Mouse (Mus musculus) neural tube, embryonic 11.5 days (tissue): ENCODE results near the gene Gm10198. TPM values are rescaled to one million over a fixed set of nuclear protein-coding genes. Genes with fewer than 3 reads are reported as not detected.

Source experiments
- ATAC-seq: fragments of 200-750 bp; cut with Nextera tagmentation; 2 replicates; pipeline ENCODE4 v1.8.0; 2017; ENCODE audit warnings: moderate number of reproducible peaks, mild to moderate bottlenecking, moderate TSS enrichment, moderate library complexity; ENCODE audit not compliant: insufficient read depth, low FRiP score, low TSS enrichment
- DNase-seq: peaks from one replicate; pipeline ENCODE4 v3.0.0-alpha.2; 2015; ENCODE audit warnings: low spot score
- H3K27ac ChIP-seq: fragments of 300-500 bp; sonication (generic); 2 replicates; pipeline ENCODE4 v1.5.1; 2014; ENCODE audit warnings: low read depth, mild to moderate bottlenecking, low read length
- H3K27me3 ChIP-seq: fragments of 300-500 bp; sonication (generic); 2 replicates; pipeline ENCODE4 v1.6.1; 2014; ENCODE audit warnings: mild to moderate bottlenecking, low read length, mixed read lengths; ENCODE audit not compliant: control insufficient read depth, insufficient read depth
- H3K36me3 ChIP-seq: fragments of 300-500 bp; sonication (generic); 2 replicates; pipeline ENCODE4 v1.6.1; 2014; ENCODE audit warnings: mild to moderate bottlenecking, low read length, moderate library complexity, mixed read lengths; ENCODE audit not compliant: control insufficient read depth, insufficient read depth
- H3K4me1 ChIP-seq: fragments of 300-500 bp; sonication (generic); 2 replicates; pipeline ENCODE4 v1.6.1; 2014; ENCODE audit warnings: low read length, mixed read lengths; ENCODE audit not compliant: control insufficient read depth, insufficient read depth
- H3K4me2 ChIP-seq: fragments of 300-500 bp; sonication (generic); 2 replicates; pipeline ENCODE4 v1.6.1; 2014; ENCODE audit warnings: low read depth, mild to moderate bottlenecking, moderate library complexity
- H3K4me3 ChIP-seq: fragments of 300-500 bp; sonication (generic); 2 replicates; pipeline ENCODE4 v1.5.1; 2014; ENCODE audit warnings: low read depth, low read length
- H3K9ac ChIP-seq: fragments of 300-500 bp; sonication (generic); 2 replicates; pipeline ENCODE4 v1.6.1; 2014; ENCODE audit warnings: mild to moderate bottlenecking, low read length
- H3K9me3 ChIP-seq: fragments of 300-500 bp; sonication (generic); 2 replicates; pipeline ENCODE4 v1.6.1; 2016; ENCODE audit warnings: low read length; ENCODE audit not compliant: control insufficient read depth
- WGBS: fragments of 180-500 bp; shearing (Covaris S2); extraction: QIAGEN DNeasy Blood & Tissue Kit; methylation state at CpG from one replicate; pipeline ENCODE4 v1.1.7; 2014; 5-methylcytosine and 5-hydroxymethylcytosine counted together
- polyA plus RNA-seq: library from polyadenylated mRNA; unstranded; fragments of >200 nt; fragmentation: Nextera tagmentation; extraction: Ambion mirVana; gene quantifications from 2 replicates; pipeline ENCODE4 v1.2.1, GENCODE M21; 2014

Gm10198 gene
- polyA plus RNA-seq, 1 experiment from 2014 or later = not detected

DNA sequence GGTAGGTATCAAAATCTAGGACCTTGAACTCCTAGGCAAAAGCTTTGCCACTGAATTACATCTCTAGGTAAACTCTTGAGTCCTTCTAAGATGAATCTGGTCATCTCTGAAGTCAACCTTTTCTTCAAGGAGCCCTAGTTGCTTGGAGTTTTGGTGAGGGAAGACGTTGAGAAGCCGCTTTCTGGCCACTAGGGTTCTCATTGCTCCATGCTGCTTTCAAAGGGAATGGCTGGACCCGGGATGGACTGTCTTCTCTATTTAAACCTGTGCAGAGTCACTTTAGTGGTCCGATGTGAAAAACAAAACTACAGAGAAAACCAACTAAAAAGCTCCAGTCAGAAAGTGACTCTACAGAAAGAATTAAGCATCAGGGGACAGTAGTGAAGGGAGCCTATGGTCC lies 18.4 kb upstream of the Gm10198 start:
- DNase-seq = no peak
- WGBS = 58% methylated on average over 4 of the region's 4 CpGs
- Histone ChIP-seq H3K4me2 (no peak overlapping the region), H3K9ac (no peak overlapping the region), H3K36me3 (no peaks in the 10 kb centered on the region), H3K27ac (no peak overlapping the region), H3K9me3 (no peaks in the 10 kb centered on the region), H3K4me3 (no peak overlapping the region), H3K27me3 (no peaks in the 10 kb centered on the region), H3K4me1 (no peaks in the 10 kb centered on the region)
- no peak for ATAC-seq

- no peak for ATAC-seq
- Histone ChIP-seq H3K9ac (no peak overlapping the region), H3K36me3 (no peaks in the 10 kb centered on the region), H3K9me3 (no peaks in the 10 kb centered on the region), H3K4me1 (no peaks in the 10 kb centered on the region), H3K4me3 (no peak overlapping the region), H3K27me3 (no peaks in the 10 kb centered on the region), H3K27ac (no peak overlapping the region), H3K4me2 (no peak overlapping the region)
- DNase-seq = no peak
- 93% methylated on average over 11 of the region's 11 CpGs for WGBS
Observed at GRCm38 (mm10) chr13:111577177-111577576, 15.4 kb upstream of the Gm10198 start.

DNA sequence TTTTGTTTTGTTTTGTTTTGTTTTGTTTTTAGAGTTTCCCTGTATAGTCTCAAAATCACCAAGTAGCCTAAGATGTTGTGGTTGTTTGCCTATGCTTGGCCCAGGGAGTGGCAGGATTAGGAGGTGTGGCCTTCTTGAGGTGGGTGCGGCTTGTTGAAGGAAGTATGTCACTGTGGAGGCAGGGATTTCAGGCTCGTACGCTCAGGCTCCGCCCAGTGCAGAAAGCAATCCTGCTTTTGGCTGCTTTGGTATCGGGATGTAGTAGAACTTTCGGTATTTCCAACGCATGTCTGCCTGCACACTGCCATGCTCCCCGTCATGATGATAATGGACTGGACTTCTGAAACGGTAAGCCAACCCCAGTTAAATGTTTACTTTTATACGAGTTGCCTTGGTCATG lies 12.5 kb upstream of the Gm10198 start:
- WGBS = 92% methylated on average over 10 of the region's 10 CpGs
- no peaks in the 10 kb centered on the region for H3K9me3 ChIP-seq

GRCm38 (mm10) chr13:111598111-111598510 lies 5.5 kb downstream of the Gm10198 start:
- no peak overlapping the region for H3K27ac ChIP-seq
- 88% methylated on average over 7 of the region's 7 CpGs for WGBS
- no peak for DNase-seq
- no peak overlapping the region for H3K4me2 ChIP-seq
- no peaks in the 10 kb centered on the region for H3K36me3 ChIP-seq
- no peak for ATAC-seq
- no peak overlapping the region for H3K9ac ChIP-seq
- H3K4me3 ChIP-seq = no peak overlapping the region
- no peaks in the 10 kb centered on the region for H3K4me1 ChIP-seq
- H3K27me3 ChIP-seq = no peaks in the 10 kb centered on the region
- no peaks in the 10 kb centered on the region for H3K9me3 ChIP-seq

More for the DNA sequence above, 12.5 kb upstream of the Gm10198 start:
- DNase-seq (no peak), ATAC-seq (no peak)
- Histone ChIP-seq H3K4me1 (no peaks in the 10 kb centered on the region), H3K27me3 (no peaks in the 10 kb centered on the region), H3K4me2 (no peak overlapping the region), H3K27ac (no peak overlapping the region), H3K4me3 (no peak overlapping the region), H3K9ac (no peak overlapping the region), H3K36me3 (no peaks in the 10 kb centered on the region)

- DNase-seq = no peak
- H3K36me3 ChIP-seq = no peaks in the 10 kb centered on the region
- H3K4me3 ChIP-seq = no peak overlapping the region
- H3K9me3 ChIP-seq = no peaks in the 10 kb centered on the region
- ATAC-seq = no peak
- WGBS = 80% methylated on average over 4 of the region's 4 CpGs
- H3K9ac ChIP-seq = no peak overlapping the region
- H3K27me3 ChIP-seq = no peaks in the 10 kb centered on the region
- no peaks in the 10 kb centered on the region for H3K4me1 ChIP-seq
- H3K27ac ChIP-seq = no peak overlapping the region
- H3K4me2 ChIP-seq = no peak overlapping the region
Observed at GRCm38 (mm10) chr13:111601383-111601782, 8.8 kb downstream of the Gm10198 start.

DNA sequence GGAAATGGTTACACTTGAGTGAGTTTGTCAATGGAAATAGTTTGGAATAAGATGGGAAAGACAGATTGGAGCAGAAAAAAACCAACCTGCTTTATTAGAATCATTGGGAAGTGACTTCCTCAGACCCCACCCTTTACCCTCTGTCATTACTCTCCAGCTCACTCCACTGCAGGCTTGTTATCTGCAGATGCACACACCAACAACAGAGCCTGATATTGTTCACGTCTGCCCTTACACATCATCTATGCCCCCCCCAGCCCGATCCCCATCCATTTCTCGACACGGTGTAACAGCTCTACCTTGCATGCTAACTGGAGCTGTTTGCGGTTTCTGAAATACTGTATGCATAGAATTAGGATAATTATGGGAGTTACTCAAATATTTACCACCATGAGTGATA lies 12.2 kb downstream of the Gm10198 start:
- H3K9ac ChIP-seq = no peak overlapping the region
- H3K4me2 ChIP-seq = no peak overlapping the region
- no peaks in the 10 kb centered on the region for H3K4me1 ChIP-seq
- H3K36me3 ChIP-seq = no peaks in the 10 kb centered on the region
- DNase-seq (no peak), ATAC-seq (no peak)
- H3K27ac ChIP-seq = no peak overlapping the region
- no peak overlapping the region for H3K4me3 ChIP-seq
- WGBS = 94% methylated on average over 5 of the region's 5 CpGs
- no peaks in the 10 kb centered on the region for H3K27me3 ChIP-seq
- no peaks in the 10 kb centered on the region for H3K9me3 ChIP-seq

GRCm38 (mm10) chr13:111616168-111617125 lies 23.9 kb downstream of the Gm10198 start:
- no peaks in the 10 kb centered on the region for H3K27me3 ChIP-seq
- no peak overlapping the region for H3K9ac ChIP-seq
- no peak for DNase-seq
- no peak overlapping the region for H3K4me3 ChIP-seq
- no peaks in the 10 kb centered on the region for H3K36me3 ChIP-seq
- no peak overlapping the region for H3K4me2 ChIP-seq
- no peak overlapping the region for H3K27ac ChIP-seq
- no peaks in the 10 kb centered on the region for H3K9me3 ChIP-seq
- 89% methylated on average over 13 of the region's 13 CpGs for WGBS
- ATAC-seq = no peak
- H3K4me1 ChIP-seq = no peaks in the 10 kb centered on the region

- 89% methylated on average over 4 of the region's 4 CpGs for WGBS
- H3K27me3 ChIP-seq = no peaks in the 10 kb centered on the region
Observed at GRCm38 (mm10) chr13:111620433-111620832, 27.8 kb downstream of the Gm10198 start.

DNA sequence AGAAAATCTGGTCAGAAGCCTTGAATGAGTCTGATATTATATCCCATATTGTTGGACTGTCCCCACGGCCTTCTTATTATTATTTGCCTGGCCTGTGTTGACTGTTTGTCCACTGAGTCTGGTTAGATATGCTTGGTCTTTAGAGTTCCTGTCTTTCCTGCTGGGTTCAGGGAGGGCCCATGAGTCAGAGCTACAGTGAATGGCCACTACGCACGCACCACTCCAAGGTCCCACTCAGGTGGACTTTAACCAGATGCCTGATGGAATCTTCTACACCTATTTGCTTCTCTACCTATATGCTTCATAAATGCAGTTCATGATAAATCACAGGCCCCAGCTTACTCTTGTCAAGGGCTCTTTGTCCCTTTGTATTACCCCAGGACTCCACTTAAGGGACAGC lies 29.8 kb downstream of the Gm10198 start:
- Histone ChIP-seq H3K27ac (no peak overlapping the region), H3K27me3 (no peaks in the 10 kb centered on the region), H3K9ac (no peak overlapping the region), H3K36me3 (no peaks in the 10 kb centered on the region), H3K4me3 (no peak overlapping the region), H3K4me2 (no peak overlapping the region), H3K9me3 (no peaks in the 10 kb centered on the region), H3K4me1 (no peaks in the 10 kb centered on the region)
- 88% methylated on average over 3 of the region's 3 CpGs for WGBS
- DNase-seq (no peak), ATAC-seq (no peak)

More at GRCm38 (mm10) chr13:111620433-111620832, 27.8 kb downstream of the Gm10198 start:
- no peaks in the 10 kb centered on the region for H3K9me3 ChIP-seq
- no peak overlapping the region for H3K4me2 ChIP-seq
- DNase-seq (no peak), ATAC-seq (no peak)
- no peaks in the 10 kb centered on the region for H3K4me1 ChIP-seq
- H3K9ac ChIP-seq = no peak overlapping the region
- H3K27ac ChIP-seq = no peak overlapping the region
- H3K36me3 ChIP-seq = no peaks in the 10 kb centered on the region
- H3K4me3 ChIP-seq = no peak overlapping the region
